Mouse (Mus musculus) frontal cortex, postnatal 25 days (tissue): ENCODE results near the gene Def6.

Experiments used
- DNase-seq, 2 experiments: peaks; one replicate each; pipeline ENCODE4 v3.0.0; 2022; ENCODE audit warnings: low spot score in 2 of 2

The Def6 gene

GRCm38 (mm10) chr17:28242296-28242695, 34.7 kb downstream of the Def6 start:
- no peak for DNase-seq

DNA sequence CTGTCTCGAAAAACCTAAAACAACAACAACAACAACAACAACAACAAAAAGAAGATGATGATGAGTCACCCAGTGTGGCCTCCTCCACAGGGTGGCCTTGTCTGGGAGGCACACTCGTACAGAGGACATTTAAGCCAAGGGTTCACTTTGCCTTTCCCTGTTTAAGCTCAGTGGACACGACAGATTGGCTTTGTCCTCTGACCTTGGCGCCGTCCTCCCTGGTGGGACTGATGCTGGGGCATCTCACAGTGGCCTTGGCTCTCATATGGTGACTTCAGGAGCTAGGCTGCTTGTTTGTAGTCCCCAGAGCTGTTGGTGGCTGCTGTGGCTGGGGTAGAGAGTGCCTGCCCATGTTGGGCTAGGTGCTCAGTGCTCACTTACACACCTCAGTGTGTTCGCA, 36.6 kb downstream of the Def6 start:
- no peak for DNase-seq

GRCm38 (mm10) chr17:28244714-28245113, 37.1 kb downstream of the Def6 start:
- no peak for DNase-seq

GRCm38 (mm10) chr17:28246640-28247039, 39.1 kb downstream of the Def6 start:
- DNase-seq = no peak

DNA sequence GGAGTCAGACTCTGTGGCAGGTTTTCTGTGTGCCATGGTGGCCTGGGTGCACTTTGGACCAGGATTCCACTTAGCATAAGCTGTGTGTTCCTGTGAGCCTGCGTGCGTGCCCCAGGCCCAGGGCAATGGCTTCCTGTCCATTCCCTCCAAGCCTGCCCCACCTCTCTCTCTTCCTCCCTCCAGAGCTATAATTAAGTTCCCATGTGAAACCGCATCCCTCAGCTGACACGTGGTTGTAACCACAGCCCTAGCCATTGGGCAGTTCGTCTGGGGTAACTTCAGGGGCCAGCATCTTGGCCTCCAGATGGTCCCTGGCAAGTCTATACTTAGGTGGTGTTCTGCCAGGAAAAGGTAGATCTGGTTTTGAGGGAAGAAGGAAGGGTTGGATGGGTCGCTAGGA, 40.0 kb downstream of the Def6 start:
- no peak for DNase-seq

GRCm38 (mm10) chr17:28249062-28249461, 41.5 kb downstream of the Def6 start:
- no peak for DNase-seq

DNA sequence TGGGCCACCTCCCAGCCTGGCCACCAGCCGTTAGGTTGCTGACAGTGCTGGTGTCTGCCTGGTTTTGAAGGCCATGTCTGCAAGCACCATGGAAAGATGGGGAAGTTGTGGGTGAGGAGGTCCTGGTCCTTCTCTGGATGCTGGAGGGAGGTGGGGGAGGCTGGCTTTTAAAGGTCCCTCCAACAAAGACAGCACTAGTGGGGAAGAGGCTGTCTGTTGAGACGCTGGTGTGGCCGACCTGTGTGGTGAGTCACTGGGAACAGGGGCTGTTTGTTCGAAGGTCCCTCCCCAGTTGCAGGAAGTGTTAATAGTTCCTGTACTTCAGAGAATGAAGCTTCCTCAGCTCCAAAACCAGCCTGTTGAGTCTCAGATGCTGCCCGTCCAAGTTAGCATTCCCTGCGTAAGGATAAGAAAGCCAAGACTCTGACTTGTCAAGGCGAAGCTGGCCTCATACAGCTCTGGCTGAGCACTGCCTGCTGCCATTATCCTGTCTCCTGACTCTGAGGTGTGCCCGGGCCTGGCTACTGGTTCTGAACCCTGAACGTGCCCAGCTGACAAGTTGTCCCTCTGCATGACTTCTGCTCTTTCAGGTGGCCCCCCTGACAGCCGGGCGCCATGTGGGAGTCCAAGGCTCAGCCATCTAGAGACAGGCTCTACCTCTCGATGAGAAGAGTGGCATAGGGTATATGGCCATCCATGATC, 44.2 kb downstream of the Def6 start:
- no peak for DNase-seq

GRCm38 (mm10) chr17:28252281-28252648, 44.7 kb downstream of the Def6 start:
- no peak for DNase-seq

DNA sequence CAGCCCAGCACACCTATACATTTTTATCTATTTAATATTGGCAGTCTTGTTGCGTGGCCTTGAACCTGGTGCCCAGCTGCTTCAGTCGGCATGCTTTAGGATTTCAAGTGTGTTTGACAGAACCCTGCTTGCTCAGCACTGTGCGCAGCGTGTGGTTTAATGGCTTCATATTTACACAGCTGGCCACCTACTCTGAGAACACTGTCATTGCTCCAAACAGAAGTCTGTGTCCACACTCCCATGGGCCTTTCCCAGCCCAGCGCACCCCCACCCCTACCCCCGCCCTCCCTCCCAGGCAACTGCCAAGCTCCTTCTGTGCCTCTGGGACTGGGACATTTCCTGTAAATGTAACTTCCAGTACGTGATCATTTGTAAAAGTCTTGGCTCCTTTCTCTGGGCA, 45.6 kb downstream of the Def6 start:
- no peak for DNase-seq

DNA sequence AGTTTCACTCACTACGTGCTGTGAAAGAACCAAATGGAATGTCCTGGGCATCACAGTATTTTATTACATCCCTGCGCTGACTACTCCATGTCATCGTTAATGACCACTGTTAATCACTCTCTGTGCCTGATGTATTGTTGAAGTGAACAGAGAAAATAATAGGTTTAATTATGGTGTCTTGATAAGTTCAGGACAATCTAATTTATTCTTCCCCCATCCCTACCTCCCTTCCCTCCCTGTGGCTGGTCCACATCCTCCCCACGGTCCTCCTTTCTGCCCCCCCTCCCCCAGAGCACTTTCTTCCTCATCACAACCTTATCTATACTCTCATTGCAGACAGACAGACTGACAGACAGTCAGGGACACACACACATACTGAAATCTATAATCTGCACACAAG, 47.2 kb downstream of the Def6 start:
- DNase-seq = no peak

DNA sequence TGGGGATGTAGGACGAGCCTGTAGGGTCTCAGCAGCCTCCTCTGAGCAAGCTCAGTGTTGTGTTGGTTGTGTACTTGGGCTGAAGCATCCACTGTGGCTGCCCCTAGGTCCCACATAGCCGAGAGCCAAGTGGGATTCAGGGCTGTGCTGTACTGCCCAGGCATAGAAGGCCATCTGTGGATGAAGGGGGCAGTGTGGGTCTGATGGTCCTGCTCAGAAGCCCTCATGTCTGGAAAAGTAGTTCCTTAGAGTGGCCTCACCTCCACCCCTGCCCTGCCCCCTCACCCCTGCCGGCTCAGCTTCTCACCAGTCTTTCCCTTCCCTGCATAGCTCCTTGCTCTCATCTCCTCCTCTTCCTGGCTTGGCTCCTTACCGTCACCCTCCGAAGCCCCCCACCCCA, 48.1 kb downstream of the Def6 start:
- no peak for DNase-seq

DNA sequence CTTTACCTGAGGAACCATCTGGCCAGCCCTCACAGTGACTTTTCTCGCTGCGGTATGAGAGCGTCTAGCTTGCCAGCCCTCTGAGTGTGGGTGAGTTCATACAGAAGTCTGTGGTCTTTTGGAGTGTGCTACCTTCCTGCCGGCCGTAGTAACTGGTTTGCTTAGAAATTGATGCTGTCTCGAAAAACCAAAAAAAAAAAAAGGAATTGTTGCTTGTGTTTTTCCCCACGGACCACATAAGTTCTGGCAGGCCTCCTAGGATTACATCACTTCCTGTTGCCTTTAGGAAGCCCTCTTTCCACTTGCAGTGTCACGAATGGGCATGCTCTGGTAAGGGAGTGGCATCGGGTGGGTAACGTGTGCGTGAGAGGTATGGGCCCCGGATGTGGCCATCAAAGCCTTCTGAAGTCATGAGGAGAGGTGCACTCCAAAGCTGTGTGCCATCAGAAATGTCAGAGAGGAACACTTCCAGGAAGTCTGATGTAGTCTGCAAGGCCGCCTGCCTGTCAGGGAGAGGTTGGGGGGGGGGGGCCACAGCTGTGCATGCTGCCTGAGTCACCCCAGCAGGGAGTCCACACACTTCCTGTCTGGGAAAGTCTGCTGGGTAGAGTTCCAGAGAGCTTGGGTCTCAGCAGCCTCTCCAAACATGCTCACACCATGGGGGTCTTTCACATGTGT, 49.2 kb downstream of the Def6 start:
- no peak for DNase-seq

DNA sequence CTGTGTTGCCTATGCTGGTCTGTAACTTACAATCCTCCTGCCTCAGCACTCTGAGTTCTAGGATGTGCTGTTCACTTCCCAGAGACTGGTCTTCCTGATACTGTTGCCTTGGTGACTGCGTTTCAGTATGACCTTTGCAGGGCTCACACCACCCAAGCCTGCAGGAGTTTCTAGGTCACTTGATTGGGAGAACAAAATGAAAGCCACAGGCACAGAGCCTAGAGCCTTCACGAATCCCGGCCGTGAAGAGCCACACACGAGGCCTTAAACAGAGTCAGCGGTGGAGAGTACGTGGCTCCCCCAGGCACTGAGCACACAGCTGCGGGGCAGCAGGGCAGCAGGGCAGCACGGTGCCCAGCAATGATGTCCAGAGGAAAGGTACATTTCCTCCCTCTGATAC, 50.7 kb downstream of the Def6 start:
- DNase-seq = no peak

DNA sequence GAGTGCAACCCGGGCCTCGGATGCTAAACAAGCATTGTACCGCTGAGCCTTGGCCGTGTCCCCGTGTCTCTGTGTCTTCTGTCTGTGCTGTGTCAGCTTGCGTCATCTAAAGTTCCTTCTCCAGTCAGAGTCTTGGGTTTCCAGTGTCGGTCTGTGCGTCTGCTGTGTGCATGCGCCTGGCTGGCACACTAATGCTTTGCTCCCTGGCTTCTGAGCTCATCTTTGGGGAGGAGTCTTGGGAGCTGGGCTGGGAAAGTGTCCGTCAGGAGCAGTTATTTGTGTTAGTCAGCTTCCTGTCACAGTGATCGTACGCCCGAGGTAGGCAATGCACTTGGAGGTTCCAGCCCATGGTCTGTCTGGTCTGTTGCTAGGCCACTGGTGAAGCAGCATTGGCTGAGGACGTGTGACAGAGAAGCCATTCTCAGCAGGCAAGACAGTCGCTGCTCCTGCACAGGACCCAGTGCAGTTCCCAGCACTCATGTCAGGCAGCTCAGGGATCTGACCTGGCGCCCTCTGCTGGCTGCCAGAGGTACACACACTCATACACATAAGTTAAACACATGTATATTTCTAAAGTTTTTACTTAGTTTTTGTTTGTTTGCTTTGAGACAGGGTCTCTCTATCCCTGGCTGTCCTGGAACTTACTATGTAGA, 52.4 kb downstream of the Def6 start:
- DNase-seq = no peak

GRCm38 (mm10) chr17:28260543-28260909, 52.9 kb downstream of the Def6 start:
- DNase-seq = no peak

DNA sequence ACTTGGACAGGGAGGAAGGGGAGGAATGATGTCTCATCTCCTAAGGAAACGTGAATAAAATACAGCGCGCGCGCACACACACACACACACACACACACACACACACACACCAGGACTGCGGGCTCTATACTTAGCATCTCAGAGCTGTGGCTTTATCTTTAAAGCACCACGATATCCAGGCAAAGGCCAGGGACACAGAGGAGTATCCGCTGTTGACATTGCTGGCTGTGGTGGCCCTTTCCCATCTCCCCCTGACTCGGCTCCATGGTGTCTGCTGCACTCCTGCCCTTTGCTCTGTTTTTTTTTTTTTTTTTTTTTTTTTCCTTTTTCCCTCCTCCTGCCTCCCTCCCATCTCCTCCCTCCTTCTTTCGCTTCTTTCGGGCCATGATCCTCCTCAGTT, 54.2 kb downstream of the Def6 start:
- no peak for DNase-seq

DNA sequence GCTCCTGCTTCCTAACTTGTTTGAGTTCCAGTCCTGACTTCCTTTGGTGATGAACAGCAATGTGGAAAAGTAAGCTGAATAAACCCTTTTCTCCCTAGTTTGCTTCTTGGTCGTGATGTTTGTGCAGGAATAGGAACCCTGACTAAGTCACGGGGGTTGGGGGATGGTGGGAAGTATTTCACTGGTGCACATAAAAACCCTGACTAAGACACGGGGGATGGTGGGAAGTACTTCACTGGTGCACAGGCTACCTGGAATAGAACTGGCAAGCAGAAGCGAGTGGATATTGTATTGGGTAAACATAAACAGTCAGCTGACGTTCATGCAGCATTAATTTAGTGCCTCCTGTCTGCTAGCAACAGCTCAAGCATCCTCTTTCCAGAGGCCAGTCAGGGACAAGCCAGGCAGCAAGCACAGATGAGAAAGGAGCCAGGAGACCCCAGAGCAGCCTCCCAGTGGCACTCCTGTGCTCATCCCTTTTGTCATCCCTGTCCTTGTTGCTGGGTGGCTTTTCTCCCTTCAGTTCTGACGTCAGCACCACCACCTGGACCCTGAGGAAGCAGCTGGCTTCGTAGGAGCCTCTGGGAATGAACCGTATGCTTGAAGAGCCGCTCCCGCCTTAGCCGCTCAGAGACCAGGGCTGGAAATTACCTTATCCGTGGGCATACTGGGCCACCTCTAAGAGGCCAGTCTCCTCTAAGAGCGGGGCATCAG, 55.8 kb downstream of the Def6 start:
- DNase-seq = no peak

DNA sequence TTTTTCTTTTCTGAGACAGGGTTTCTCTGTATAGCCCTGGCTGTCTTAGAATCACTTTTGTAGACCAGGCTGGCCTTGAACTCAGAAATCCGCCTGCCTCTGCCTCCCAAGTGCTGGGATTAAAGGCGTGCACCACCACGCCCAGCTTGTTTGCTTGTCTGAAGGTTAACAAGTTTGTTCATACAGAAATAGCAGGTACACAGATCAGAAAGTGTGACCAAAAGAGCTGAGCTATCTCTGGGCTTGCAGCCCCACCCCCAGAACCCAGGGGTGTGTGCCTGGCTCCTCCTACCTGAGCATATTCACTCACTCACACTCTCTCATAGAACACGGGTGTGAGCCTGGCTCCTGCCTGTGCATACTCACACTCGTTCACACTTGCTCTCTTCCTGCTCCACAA, 59.7 kb downstream of the Def6 start:
- no peak for DNase-seq

DNA sequence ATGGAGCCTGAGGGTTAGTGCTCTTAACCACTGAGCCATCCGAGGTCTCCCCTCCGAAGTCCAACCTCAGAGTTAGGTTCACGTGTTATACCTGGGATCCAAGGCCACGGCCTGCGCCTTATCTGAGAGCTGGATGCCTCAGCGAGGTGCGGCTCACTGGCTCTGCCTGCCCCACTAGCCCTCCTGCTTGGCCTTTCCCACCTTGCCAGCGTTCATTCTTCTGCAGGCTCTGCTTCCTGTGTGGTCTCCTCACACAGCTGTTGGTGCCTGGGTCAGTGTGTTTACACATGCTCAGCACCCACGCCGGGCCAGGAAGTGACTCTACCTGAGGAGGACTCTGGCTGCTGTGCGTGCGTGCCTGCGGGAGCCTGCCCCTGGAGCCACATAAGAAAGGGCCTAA, 62.6 kb downstream of the Def6 start:
- DNase-seq = no peak

- DNase-seq = no peak
These were observed 64.1 kb downstream of the Def6 start for GRCm38 (mm10) chr17:28271537-28272266.

GRCm38 (mm10) chr17:28272281-28272680, 64.7 kb downstream of the Def6 start:
- no peak for DNase-seq

DNA sequence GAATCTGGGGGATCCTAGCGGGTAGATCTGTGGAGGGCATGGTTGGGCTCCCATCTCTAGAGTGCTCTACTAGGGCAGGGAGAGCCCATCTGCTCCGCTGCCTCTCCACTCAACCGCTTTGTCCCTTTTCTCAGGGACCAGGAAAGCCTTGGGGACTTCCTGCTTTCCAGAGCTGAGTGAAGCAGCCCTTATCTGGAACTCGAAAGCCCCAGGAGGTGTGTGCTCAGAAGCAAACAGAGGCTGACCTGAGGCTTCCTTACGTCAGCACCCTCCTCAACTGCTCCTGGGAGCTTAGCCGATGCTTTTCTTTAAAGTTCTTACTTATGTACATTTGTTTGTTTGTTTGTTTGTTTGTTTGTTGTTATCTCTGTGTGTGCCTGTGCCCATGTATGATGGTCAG, 65.3 kb downstream of the Def6 start:
- no peak for DNase-seq
